Mouse (Mus musculus) gastrocnemius, postnatal 10 days (tissue): ENCODE measurements around the gene Tmsb4x. TPM values are rescaled to one million over a fixed set of nuclear protein-coding genes. Genes with fewer than 3 reads are reported as not detected.

Experiments used
- DNase-seq: peaks from one replicate; pipeline ENCODE4 v3.0.0; 2021; ENCODE audit warnings: mixed read lengths
- total RNA-seq, 2 experiments: library from RNA; stranded (reverse); gene quantifications; 2 replicates each; pipeline ENCODE4 v1.2.3; 2021

Tmsb4x gene
- total RNA-seq, 2 experiments from 2014 or later: 492 to 589 TPM

GRCm38 (mm10) chrX:167182411-167182810 lies 26.7 kb downstream of the Tmsb4x start:
- DNase-seq: no peak

- no peak for DNase-seq
These were observed 29.0 kb downstream of the Tmsb4x start for GRCm38 (mm10) chrX:167179961-167180642.

GRCm38 (mm10) chrX:167179549-167179948 lies 29.6 kb downstream of the Tmsb4x start:
- no peak for DNase-seq

GRCm38 (mm10) chrX:167175319-167175718 lies 33.8 kb downstream of the Tmsb4x start:
- DNase-seq: peak; percentile 14

DNA sequence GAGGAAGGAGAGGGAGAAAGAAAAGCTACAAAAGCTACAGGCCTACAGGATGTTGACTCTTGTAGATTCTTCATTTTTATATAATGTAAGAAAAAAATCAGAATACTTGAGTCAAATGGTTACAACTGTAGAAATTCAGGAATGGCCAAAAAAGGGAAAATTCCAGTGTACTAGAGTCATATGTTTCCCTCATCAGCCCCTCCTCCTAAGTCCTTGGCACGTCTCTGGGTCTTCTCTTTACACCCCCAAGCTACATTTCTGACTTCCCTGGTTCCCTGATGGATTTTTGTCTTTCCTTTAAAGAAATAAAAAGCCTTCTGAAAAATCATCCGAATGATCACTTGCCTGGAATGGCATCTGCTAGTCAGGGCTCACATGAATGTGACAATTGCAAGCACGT lies 34.8 kb downstream of the Tmsb4x start:
- DNase-seq: no peak

- no peak for DNase-seq
These were observed 36.9 kb downstream of the Tmsb4x start for GRCm38 (mm10) chrX:167172256-167172655.

GRCm38 (mm10) chrX:167171281-167171680 lies 37.8 kb downstream of the Tmsb4x start:
- DNase-seq: no peak

GRCm38 (mm10) chrX:167167282-167167681 lies 41.8 kb downstream of the Tmsb4x start:
- no peak for DNase-seq

DNA sequence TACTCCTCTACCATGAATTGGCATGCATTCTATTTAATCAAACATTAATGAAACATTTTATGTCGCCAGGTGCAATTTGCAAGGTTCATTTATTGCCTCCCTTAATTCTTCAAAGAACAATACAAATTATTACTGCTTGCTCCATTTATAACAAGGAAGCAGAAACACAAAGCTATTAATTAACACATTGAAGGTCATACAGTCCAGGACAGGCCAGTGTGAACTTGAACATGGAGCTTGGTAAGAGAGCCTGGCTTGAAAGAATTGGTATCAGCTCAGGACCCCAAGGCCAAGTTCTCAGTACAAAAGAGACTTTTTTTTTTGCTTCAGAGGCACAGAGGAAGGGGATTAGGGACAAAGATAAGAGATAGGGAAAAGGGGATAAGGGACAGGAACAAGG lies 43.1 kb downstream of the Tmsb4x start:
- no peak for DNase-seq

GRCm38 (mm10) chrX:167157691-167158090 lies 51.4 kb downstream of the Tmsb4x start:
- no peak for DNase-seq

Other genes starting within 250 kb of the Tmsb4x start
- 1 to 10 TPM in 1 of 2 experiments, under 1 TPM in 1; 0.99 to 1.6 TPM for gene Tlr8, start 55.0 kb upstream of the Tmsb4x start, total RNA-seq
- 1 to 10 TPM; 1.1 to 2.9 TPM for gene Tlr7, start 121.2 kb upstream of the Tmsb4x start, total RNA-seq
- 1 to 10 TPM; 3.8 to 7.2 TPM for gene Prps2, start 173.4 kb upstream of the Tmsb4x start, total RNA-seq